Mouse (Mus musculus): ENCODE measurements around the gene Slco4a1.
A peak's percentile ranks its signal among the peaks of the same experiment; 100 is the strongest.

Gene Slco4a1

GRCm38 (mm10) chr2:180445962-180446361 is 10.1 kb upstream of the Slco4a1 start:
- DNase-seq (ENCODE audit: low spot score in 2 of 2), result no peak

- DNase-seq (ENCODE audit: low spot score in 2 of 2), result no peak
These were observed 7.0 kb upstream of the Slco4a1 start for GRCm38 (mm10) chr2:180449007-180449406.

- no peak for DNase-seq (ENCODE audit: low spot score in 2 of 2)
These were observed 5.5 kb upstream of the Slco4a1 start for GRCm38 (mm10) chr2:180450529-180450928.

- no peak for DNase-seq (ENCODE audit: low spot score in 2 of 2)
These were observed 660 bp downstream of the Slco4a1 start for GRCm38 (mm10) chr2:180456705-180457104.

GRCm38 (mm10) chr2:180457680-180458079 is 1.6 kb downstream of the Slco4a1 start:
- no peak for DNase-seq (ENCODE audit: low spot score in 2 of 2)

GRCm38 (mm10) chr2:180459437-180459836 is 3.4 kb downstream of the Slco4a1 start:
- DNase-seq (ENCODE audit: low spot score in 2 of 2), result no peak

GRCm38 (mm10) chr2:180460801-180461200 is 4.8 kb downstream of the Slco4a1 start:
- no peak for DNase-seq (ENCODE audit: low spot score in 2 of 2)

- DNase-seq (ENCODE audit: low spot score in 2 of 2), result no peak
These were observed 6.5 kb downstream of the Slco4a1 start for GRCm38 (mm10) chr2:180462593-180462992.

GRCm38 (mm10) chr2:180466505-180466904 is 10.5 kb downstream of the Slco4a1 start:
- no peak for DNase-seq (ENCODE audit: low spot score in 2 of 2)

- DNase-seq (ENCODE audit: low spot score in 2 of 2), result no peak
These were observed 12.8 kb downstream of the Slco4a1 start for GRCm38 (mm10) chr2:180468871-180469270.

- no peak for DNase-seq (ENCODE audit: low spot score in 2 of 2)
These were observed 13.7 kb downstream of the Slco4a1 start for GRCm38 (mm10) chr2:180469768-180470167.

- DNase-seq (ENCODE audit: low spot score in 2 of 2), result peak in 1 of 2 experiments; percentile 7
These were observed 16.4 kb downstream of the Slco4a1 start for GRCm38 (mm10) chr2:180472306-180473079.

GRCm38 (mm10) chr2:180473080-180473440 is 17.0 kb downstream of the Slco4a1 start:
- DNase-seq (ENCODE audit: low spot score in 2 of 2), result peak; percentile 48 to 86

GRCm38 (mm10) chr2:180474864-180475263 is 18.8 kb downstream of the Slco4a1 start:
- DNase-seq (ENCODE audit: low spot score in 2 of 2), result no peak

- DNase-seq (ENCODE audit: low spot score in 2 of 2), result no peak
These were observed 26.2 kb downstream of the Slco4a1 start for GRCm38 (mm10) chr2:180482274-180482673.

- no peak for DNase-seq (ENCODE audit: low spot score in 2 of 2)
These were observed 28.8 kb downstream of the Slco4a1 start for GRCm38 (mm10) chr2:180484882-180485281.

- DNase-seq (ENCODE audit: low spot score in 2 of 2), result no peak
These were observed 29.3 kb downstream of the Slco4a1 start for GRCm38 (mm10) chr2:180485306-180485705.

GRCm38 (mm10) chr2:180488210-180488751 is 32.2 kb downstream of the Slco4a1 start:
- DNase-seq (ENCODE audit: low spot score in 2 of 2), result no peak

GRCm38 (mm10) chr2:180495906-180496305 is 39.9 kb downstream of the Slco4a1 start:
- DNase-seq (ENCODE audit: low spot score in 2 of 2), result peak; percentile 45 to 75

GRCm38 (mm10) chr2:180499741-180500140 is 43.7 kb downstream of the Slco4a1 start, which contains the start of gene Ntsr1:
Gene Ntsr1, plus strand, starts transcription at chr2:180499976.
- peak; percentile 61 to 63 for DNase-seq (ENCODE audit: low spot score in 2 of 2)

GRCm38 (mm10) chr2:180500726-180501125 is 44.7 kb downstream of the Slco4a1 start:
- DNase-seq (ENCODE audit: low spot score in 2 of 2), result no peak

GRCm38 (mm10) chr2:180501217-180501967 is 45.3 kb downstream of the Slco4a1 start:
- no peak for DNase-seq (ENCODE audit: low spot score in 2 of 2)

- no peak for DNase-seq (ENCODE audit: low spot score in 2 of 2)
These were observed 50.2 kb downstream of the Slco4a1 start for GRCm38 (mm10) chr2:180506281-180506680.

All from frontal cortex, postnatal 36 days (tissue).